20 mouse cellular contexts compared by ENCODE assay signal in genomic region chr17:14860220-14860619, GRCm38 (mm10).
DNase-seq lines count a peak whose midpoint lies in the region; ATAC-seq and TF ChIP-seq lines count a peak whose summit lies in the region.
"Had no signal": no experiment of that assay in that cellular context is flagged by ENCODE, and none has a peak within 500 bp of the region (broad histone marks: within the 10 kb centered on the region; RNA-seq: fewer than 3 reads in every experiment).

No protein-coding gene starts in this region.

- no peak overlapping the region for H3K27ac ChIP-seq in intestine, postnatal 0 days (ENCODE audit: low read depth, low read length)
- H3K27ac ChIP-seq in intestine, embryonic 15.5 days, result no peak overlapping the region
- no peak overlapping the region for H3K27ac ChIP-seq in lung, embryonic 14.5 days (ENCODE audit: low read depth)
- H3K27ac ChIP-seq: embryonic facial prominence, embryonic 13.5 days; forebrain, embryonic 12.5 days; heart, embryonic 15.5 days; hindbrain, embryonic 14.5 days; kidney, embryonic 15.5 days; limb, embryonic 12.5 days; lung, embryonic 15.5 days; midbrain, embryonic 10.5 days had no signal

- no peak overlapping the region for H3K4me2 ChIP-seq in intestine, postnatal 0 days (replicated peaks; ENCODE audit: low read depth)
- H3K4me2 ChIP-seq in intestine, embryonic 15.5 days (replicated peaks), result no peak overlapping the region
- H3K4me2 ChIP-seq in lung, embryonic 14.5 days, result no peak overlapping the region
- H3K4me2 ChIP-seq: embryonic facial prominence, embryonic 13.5 days; forebrain, embryonic 12.5 days; heart, embryonic 15.5 days; hindbrain, embryonic 14.5 days; kidney, embryonic 15.5 days; limb, embryonic 12.5 days; liver, embryonic 11.5 days; lung, embryonic 15.5 days had no signal

- in situ Hi-C loops in Patski (cut with MboI; ENCODE audit: low pct_unique_long_range_greater_than_20kb), result no loop called here

- CTCF ChIA-PET in Patski (lab: Charles Lee), result interaction anchor here (1.0 to 1.8 kb wide), 4 partner anchors 13 to 311 kb away, joined by 3 to 5 read pairs (median 4); no protein-coding TSS in a partner anchor

- H3K27me3 ChIP-seq in intestine, postnatal 0 days (replicated peaks; ENCODE audit: control insufficient read depth, insufficient read depth, low read length), result no peaks in the 10 kb centered on the region
- no peaks in the 10 kb centered on the region for H3K27me3 ChIP-seq in intestine, embryonic 15.5 days (replicated peaks)
- H3K27me3 ChIP-seq in lung, embryonic 14.5 days (ENCODE audit: insufficient read depth, low read length), result no peaks in the 10 kb centered on the region
- H3K27me3 ChIP-seq in Patski, result no peaks in the 10 kb centered on the region
- H3K27me3 ChIP-seq: embryonic facial prominence, embryonic 13.5 days; forebrain, embryonic 12.5 days; heart, embryonic 15.5 days; kidney, embryonic 15.5 days; limb, embryonic 12.5 days; lung, embryonic 15.5 days had no signal

- no peaks in the 10 kb centered on the region for H3K4me1 ChIP-seq in intestine, postnatal 0 days (replicated peaks; ENCODE audit: control insufficient read depth, insufficient read depth, low read length)
- no peaks in the 10 kb centered on the region for H3K4me1 ChIP-seq in intestine, embryonic 15.5 days (replicated peaks)
- H3K4me1 ChIP-seq in lung, embryonic 14.5 days (ENCODE audit: insufficient read depth), result no peaks in the 10 kb centered on the region
- H3K4me1 ChIP-seq: embryonic facial prominence, embryonic 13.5 days; forebrain, embryonic 12.5 days; heart, embryonic 15.5 days; kidney, embryonic 15.5 days; limb, embryonic 12.5 days; lung, embryonic 15.5 days; midbrain, embryonic 10.5 days had no signal

- 73% methylated on average over 1 of the region's 1 CpGs for WGBS in intestine, postnatal 0 days
- 76% methylated on average over 1 of the region's 1 CpGs for WGBS in intestine, embryonic 15.5 days
- 61% methylated on average over 1 of the region's 1 CpGs for WGBS in lung, embryonic 14.5 days

- ATAC-seq in intestine, postnatal 0 days, result no peak
- ATAC-seq in intestine, embryonic 15.5 days, result no peak
- no peak for ATAC-seq in lung, embryonic 14.5 days (ENCODE audit: insufficient read depth)
- no peak for ATAC-seq in Patski

- POLR2A ChIA-PET in Patski (lab: Charles Lee), result no interaction called here

- H3K4me3 ChIP-seq in intestine, postnatal 0 days (ENCODE audit: low read depth, low read length), result no peak overlapping the region
- H3K4me3 ChIP-seq in intestine, embryonic 15.5 days (replicated peaks), result no peak overlapping the region
- no peak overlapping the region for H3K4me3 ChIP-seq in lung, embryonic 14.5 days (ENCODE audit: low read depth, low read length)
- H3K4me3 ChIP-seq: embryonic facial prominence, embryonic 13.5 days; erythroblast, embryonic 14.5 days; forebrain, embryonic 12.5 days; heart, embryonic 15.5 days; kidney, embryonic 15.5 days; limb, embryonic 12.5 days; lung, embryonic 15.5 days; midbrain, embryonic 10.5 days had no signal

- H3K9ac ChIP-seq in intestine, postnatal 0 days (ENCODE audit: low read depth, low read length), result no peak overlapping the region
- no peak overlapping the region for H3K9ac ChIP-seq in intestine, embryonic 15.5 days
- H3K9ac ChIP-seq in lung, embryonic 14.5 days, result no peak overlapping the region
- H3K9ac ChIP-seq: embryonic facial prominence, embryonic 13.5 days; forebrain, embryonic 12.5 days; heart, embryonic 15.5 days; hindbrain, embryonic 14.5 days; kidney, embryonic 15.5 days; limb, embryonic 12.5 days; lung, embryonic 15.5 days had no signal

- TF ChIP-seq CTCF in intestine, postnatal 0 days (IDR thresholded peaks at IDR 0.05; ENCODE audit: low read depth), result peak; percentile 40
- TF ChIP-seq CTCF in lung, embryonic 14.5 days (IDR thresholded peaks at IDR 0.05; ENCODE audit: low read depth), result peak; percentile 32
- TF ChIP-seq CTCF in Patski (IDR thresholded peaks at IDR 0.05), result peak; percentile 39

- H3K9me3 ChIP-seq in intestine, postnatal 0 days (ENCODE audit: control insufficient read depth), result no peaks in the 10 kb centered on the region
- H3K9me3 ChIP-seq in intestine, embryonic 15.5 days, result no peaks in the 10 kb centered on the region
- H3K9me3 ChIP-seq in lung, embryonic 14.5 days (ENCODE audit: low read depth, low read length), result peaks cover 4% of the 10 kb centered on the region; the same call in 1 of the 2 replicates
- H3K9me3 ChIP-seq: embryonic facial prominence, embryonic 13.5 days; forebrain, embryonic 12.5 days; heart, embryonic 15.5 days; kidney, embryonic 15.5 days; limb, embryonic 12.5 days; lung, embryonic 15.5 days; midbrain, embryonic 10.5 days had no signal

- no peaks in the 10 kb centered on the region for H3K36me3 ChIP-seq in intestine, postnatal 0 days (ENCODE audit: control insufficient read depth, insufficient read depth)
- H3K36me3 ChIP-seq in intestine, embryonic 15.5 days, result no peaks in the 10 kb centered on the region
- no peaks in the 10 kb centered on the region for H3K36me3 ChIP-seq in lung, embryonic 14.5 days (ENCODE audit: insufficient read depth)
- H3K36me3 ChIP-seq: embryonic facial prominence, embryonic 13.5 days; forebrain, embryonic 12.5 days; heart, embryonic 15.5 days; kidney, embryonic 15.5 days; limb, embryonic 12.5 days; lung, embryonic 15.5 days; midbrain, embryonic 10.5 days had no signal

- peak; percentile 37 to 45 for DNase-seq in cerebellum, postnatal 14 days
- no peak for DNase-seq in cerebellum, adult 11-12 months
- no peak for DNase-seq in lung, embryonic 14.5 days
- no peak for DNase-seq in lung, postnatal 25 days (ENCODE audit: low spot score)
- no peak for DNase-seq in Patski (ENCODE audit: low read depth, low spot score)
- no peak for DNase-seq in testis, postnatal 10 days (ENCODE audit: low spot score)
- DNase-seq: embryo, embryonic 11 days; heart, postnatal 4 days had no signal

Comparison
In these comparisons a context has a peak if more than half of its experiments do, and no peak if none do; other contexts are left out.
1. DNase-seq: peak in cerebellum, postnatal 14 days (2 of 2); none in cerebellum, adult 11-12 months (single experiment), lung, embryonic 14.5 days (single experiment), lung, postnatal 25 days (single experiment), Patski (single experiment) and testis, postnatal 10 days (single experiment).
2. Peak in every context shown above with its lines, with median percentiles within 50 percentile points of each other: CTCF ChIP-seq.